Mouse (Mus musculus) heart, postnatal 0 days (tissue): ENCODE measurements around the gene Pcdh9.

Experiments
- CTCF ChIP-seq: IDR thresholded peaks from 2 replicates; pipeline ENCODE4 v1.5.1; 2016; ENCODE audit warnings: antibody characterized with exemption, control low read depth, low read depth
- EP300 ChIP-seq: IDR thresholded peaks from 2 replicates; pipeline ENCODE4 v1.6.1; 2016; ENCODE audit warnings: antibody characterized with exemption, low read depth

DNA sequence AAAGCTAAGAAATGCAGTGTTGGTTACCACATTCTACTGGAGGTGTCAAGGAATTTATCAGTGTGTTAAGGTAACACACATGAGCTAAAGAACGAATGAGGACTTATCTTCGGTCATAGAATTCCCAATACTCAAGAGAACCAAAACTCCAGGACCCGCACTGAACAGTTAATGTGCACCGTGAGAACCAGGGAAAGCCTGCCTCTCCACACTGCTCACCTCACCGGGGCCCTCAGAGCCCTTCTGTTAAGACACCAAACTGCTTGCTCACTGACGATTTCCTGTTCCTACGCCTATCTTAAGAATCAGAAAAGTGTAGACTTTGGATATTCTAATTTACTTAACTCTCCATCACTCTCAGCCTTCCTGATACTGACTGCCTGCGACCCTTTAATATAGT, 418.0 kb downstream of the Pcdh9 start:
- TF ChIP-seq CTCF = no peak
- TF ChIP-seq EP300 = no peak
